Mouse (Mus musculus): ENCODE data around the gene Scly.
A peak's percentile ranks its signal among the peaks of the same experiment; 100 is the strongest.

Scly gene

GRCm38 (mm10) chr1:91365816-91366214, 67.7 kb downstream of the Scly start:
- DNase-seq: no peak

GRCm38 (mm10) chr1:91366215-91367108, 68.3 kb downstream of the Scly start, which contains the start of gene Erfe:
Erfe (plus strand) TSS chr1:91366430.
- peak; percentile 36 for DNase-seq

GRCm38 (mm10) chr1:91367295-91367694, 69.2 kb downstream of the Scly start:
- DNase-seq: no peak

GRCm38 (mm10) chr1:91369408-91369807, 71.3 kb downstream of the Scly start:
- no peak for DNase-seq

- DNase-seq: no peak
These were observed 71.9 kb downstream of the Scly start for GRCm38 (mm10) chr1:91370055-91370454.

Measured in right cerebral cortex, postnatal 25 days (tissue).